Mouse (Mus musculus) myocyte (in vitro differentiated cells): Measurements from ENCODE around the gene Ccdc9. TPM values are rescaled to one million over a fixed set of nuclear protein-coding genes. Genes with fewer than 3 reads are reported as not detected.

Source experiments
- H3K27me3 ChIP-seq: one replicate; pipeline ENCODE4 v1.6.1; 2011; ENCODE audit not compliant: control insufficient read depth, insufficient read depth, insufficient read length
- H3K36me3 ChIP-seq: one replicate; pipeline ENCODE4 v1.6.1; 2011; ENCODE audit not compliant: control insufficient read depth, insufficient read depth
- H3K4me2 ChIP-seq: one replicate; pipeline ENCODE4 v1.6.1; 2011; ENCODE audit warnings: low read depth, control low read depth
- H3K4me3 ChIP-seq: one replicate; pipeline ENCODE4 v1.5.1; 2011; ENCODE audit warnings: mild to moderate bottlenecking, control low read depth, moderate library complexity
- H3K79me2 ChIP-seq: one replicate; pipeline ENCODE4 v1.6.1; 2011; ENCODE audit not compliant: control insufficient read depth, insufficient read depth
- H3ac ChIP-seq: one replicate; pipeline ENCODE4 v1.6.1; 2011; ENCODE audit not compliant: control insufficient read depth, insufficient read length
- CEBPB ChIP-seq: IDR thresholded peaks from 2 replicates; pipeline ENCODE4 v1.6.1; 2011; ENCODE audit warnings: mild to moderate bottlenecking, moderate library complexity; ENCODE audit not compliant: poor library complexity, insufficient read depth, severe bottlenecking
- E2F4 ChIP-seq: IDR thresholded peaks from one replicate; pipeline ENCODE4 v1.6.1; 2011; ENCODE audit warnings: mild to moderate bottlenecking, control low read depth, moderate library complexity; ENCODE audit not compliant: insufficient read depth
- MAX ChIP-seq: IDR thresholded peaks from one replicate; pipeline ENCODE4 v1.6.1; 2011; ENCODE audit warnings: low read depth, mild to moderate bottlenecking, control low read depth
- MYOD1 ChIP-seq, 3 experiments: IDR thresholded peaks; one replicate each; pipeline ENCODE4 v1.6.1; 2011; ENCODE audit warnings: control low read depth in 2 of 3, low read depth in 2 of 3, mild to moderate bottlenecking in 2 of 3, moderate library complexity in 1 of 3; ENCODE audit not compliant: insufficient read length in 2 of 3, control insufficient read depth in 1 of 3
- MYOG ChIP-seq, 3 experiments: IDR thresholded peaks; one replicate each; pipeline ENCODE4 v1.6.1; 2011; ENCODE audit warnings: control low read depth in 2 of 3, low read depth in 2 of 3, mild to moderate bottlenecking in 2 of 3; ENCODE audit not compliant: insufficient read length in 2 of 3, control insufficient read depth in 1 of 3, insufficient read depth in 1 of 3
- POLR2A ChIP-seq: IDR thresholded peaks from one replicate; pipeline ENCODE4 v1.6.1; 2011; ENCODE audit warnings: low read depth, mild to moderate bottlenecking, control low read depth, moderate library complexity; ENCODE audit not compliant: insufficient read length
- POLR2AphosphoS2 ChIP-seq: IDR thresholded peaks from one replicate; pipeline ENCODE4 v1.6.1; 2011; ENCODE audit warnings: low read depth, control low read depth; ENCODE audit not compliant: insufficient read length
- REST ChIP-seq: IDR thresholded peaks from one replicate; pipeline ENCODE4 v1.6.1; 2011; ENCODE audit warnings: mild to moderate bottlenecking, control low read depth, moderate library complexity; ENCODE audit not compliant: insufficient read depth, insufficient read length
- SRF ChIP-seq: IDR thresholded peaks from one replicate; pipeline ENCODE4 v1.6.1; 2011; ENCODE audit warnings: low read depth; ENCODE audit not compliant: control insufficient read depth, insufficient read length
- TCF12 ChIP-seq: IDR thresholded peaks from one replicate; pipeline ENCODE4 v1.6.1; 2011; ENCODE audit warnings: mild to moderate bottlenecking, control low read depth; ENCODE audit not compliant: poor library complexity, insufficient read depth, severe bottlenecking
- TCF3 ChIP-seq: IDR thresholded peaks from one replicate; pipeline ENCODE4 v1.6.1; 2011; ENCODE audit warnings: low read depth, control low read depth; ENCODE audit not compliant: insufficient read length
- USF1 ChIP-seq: IDR thresholded peaks from one replicate; pipeline ENCODE4 v1.6.1; 2011; ENCODE audit warnings: low read depth, mild to moderate bottlenecking, control low read depth, moderate library complexity
- polyA plus RNA-seq: library from polyadenylated mRNA; unstranded; fragments of >200 nt; fragmentation: generic; extraction: Trizol; gene quantifications from one replicate; pipeline ENCODE4 v1.2.1, GENCODE M21; 2012; ENCODE audit warnings: missing spikeins

The Ccdc9 gene
- polyA plus RNA-seq = 48.4 TPM

DNA sequence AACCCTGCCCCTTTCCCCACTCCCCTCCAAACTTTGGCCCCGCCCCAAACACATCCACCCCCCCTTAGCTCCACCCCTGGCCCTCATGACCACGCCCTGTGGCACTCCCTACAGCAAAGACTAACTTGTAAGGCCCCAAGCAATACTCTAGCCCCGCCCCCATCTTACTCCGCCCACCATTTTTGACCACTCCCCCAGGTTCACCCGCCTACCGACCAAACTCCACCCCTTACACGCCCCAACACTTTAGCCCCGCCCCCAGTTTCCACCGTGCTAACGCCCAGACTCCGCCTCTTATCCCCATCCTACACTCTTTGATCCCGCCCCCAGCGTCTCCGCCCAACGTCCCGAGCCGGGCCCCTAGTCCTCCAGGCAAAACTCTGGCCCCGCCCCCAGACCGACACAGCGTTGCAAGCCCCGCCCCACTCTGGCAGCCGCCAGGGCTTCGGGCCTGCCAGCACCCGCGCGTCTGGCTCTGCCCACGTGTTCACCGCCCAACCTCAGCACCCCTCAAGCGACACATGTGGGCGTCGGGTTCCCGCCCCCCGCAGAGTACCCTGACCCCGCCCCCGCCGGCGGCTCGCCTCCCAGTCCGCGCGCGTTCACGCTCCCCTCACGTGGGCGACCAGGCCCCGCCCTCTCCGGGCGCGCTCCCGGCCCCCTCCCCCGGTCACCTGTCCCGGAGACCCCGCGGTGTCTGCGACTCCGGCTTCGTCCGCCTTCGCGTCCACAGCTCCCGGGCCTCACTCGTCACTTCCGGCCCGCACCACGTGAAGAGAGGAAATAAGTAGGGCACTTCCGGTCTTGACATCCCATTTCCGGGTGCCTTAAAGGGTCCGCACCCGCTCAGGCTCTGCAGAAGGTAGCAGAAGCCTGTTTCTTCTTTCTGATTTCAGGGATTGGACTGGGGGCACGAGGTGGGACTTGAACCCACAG is at the start of gene Ccdc9:
Gene Ccdc9 (minus strand): TSS at position 770 of the 936 bp plus-strand sequence.
- no peak within 1 kb of the TSS for H3ac ChIP-seq
- H3K79me2 ChIP-seq = peaks cover 13% of the 10 kb centered on the region
- peak within 1 kb of the TSS; percentile 36 for H3K4me3 ChIP-seq
- H3K27me3 ChIP-seq = no peaks in the 10 kb centered on the region
- peaks cover 9% of the 10 kb centered on the region for H3K36me3 ChIP-seq
- peak within 1 kb of the TSS; percentile 80 for H3K4me2 ChIP-seq
- peak; percentile 54 for TF ChIP-seq POLR2A
- peak in 1 of 3 experiments; percentile 28 for TF ChIP-seq MYOD1 (IDR thresholded peaks at IDR 0.05; ENCODE audit: control insufficient read depth in 1 of 3, insufficient read length in 2 of 3, low read depth in 2 of 3)
- TF ChIP-seq MAX = no peak
- no peak for TF ChIP-seq TCF3
- no peak for TF ChIP-seq E2F4
- TF ChIP-seq TCF12 = no peak
- no peak for TF ChIP-seq REST
- no peak for TF ChIP-seq CEBPB
- peak; percentile 4 for TF ChIP-seq SRF
- peak in 1 of 3 experiments; percentile 1 for TF ChIP-seq MYOG (IDR thresholded peaks at IDR 0.05; ENCODE audit: control insufficient read depth in 1 of 3, insufficient read depth in 1 of 3, insufficient read length in 2 of 3, low read depth in 2 of 3)
- TF ChIP-seq USF1 = peak; percentile 92
- TF ChIP-seq POLR2AphosphoS2 = peak; percentile 43

DNA sequence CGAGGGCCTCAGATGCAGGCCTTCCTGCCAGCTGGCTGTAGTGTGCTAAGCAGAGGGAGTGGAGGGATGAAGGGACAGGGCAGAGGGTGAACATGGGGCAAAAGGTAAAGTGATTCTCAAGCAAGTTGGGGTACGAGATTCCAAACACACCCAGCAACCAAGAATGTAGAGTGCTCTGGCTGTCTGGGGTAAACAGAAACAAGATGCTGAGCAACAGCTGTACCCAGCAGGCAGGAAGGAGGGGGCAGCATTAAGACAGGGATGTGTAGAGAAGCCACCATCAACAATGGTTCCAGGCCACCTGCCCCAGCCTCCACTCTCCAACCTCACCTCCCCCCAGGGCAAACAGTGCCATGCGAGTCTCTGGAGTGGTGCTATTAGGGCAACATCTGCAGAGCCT is 42.6 kb upstream of the Ccdc9 start:
- Histone ChIP-seq H3K4me3 (no peak overlapping the region), H3ac (no peak overlapping the region), H3K27me3 (no peaks in the 10 kb centered on the region), H3K4me2 (no peak overlapping the region), H3K36me3 (peaks cover 31% of the 10 kb centered on the region), H3K79me2 (no peaks in the 10 kb centered on the region)
- TF ChIP-seq TCF12 (peak; percentile 12), MYOD1 (IDR thresholded peaks at IDR 0.05; ENCODE audit: control insufficient read depth in 1 of 3, insufficient read length in 2 of 3, low read depth in 2 of 3) (peak; percentile 37 to 89 (median 72)), TCF3 (no peak), MYOG (IDR thresholded peaks at IDR 0.05; ENCODE audit: control insufficient read depth in 1 of 3, insufficient read depth in 1 of 3, insufficient read length in 2 of 3, low read depth in 2 of 3) (peak in 2 of 3 experiments; percentile 41 to 82)

DNA sequence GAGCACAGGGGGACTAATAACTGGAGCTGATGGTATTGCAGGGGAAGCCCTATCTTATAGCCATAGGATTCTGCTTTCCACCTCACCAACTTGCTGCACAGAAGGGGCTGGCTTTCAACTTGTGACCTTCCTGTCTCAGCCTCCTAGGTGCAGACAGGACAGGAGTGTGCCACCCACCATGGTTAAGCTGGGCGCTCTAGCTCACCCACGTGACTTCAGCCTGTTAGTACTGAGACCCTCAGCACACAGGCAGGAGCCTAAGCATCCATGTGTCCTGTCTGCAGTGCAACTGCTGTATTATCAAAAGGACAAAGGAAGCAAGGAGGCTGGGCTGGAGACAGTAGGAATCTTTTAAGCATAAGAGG is 40.0 kb upstream of the Ccdc9 start:
- TF ChIP-seq MYOG (IDR thresholded peaks at IDR 0.05; ENCODE audit: control insufficient read depth in 1 of 3, insufficient read depth in 1 of 3, insufficient read length in 2 of 3, low read depth in 2 of 3) (no peak), E2F4 (no peak), MAX (no peak), REST (no peak), TCF3 (no peak), POLR2AphosphoS2 (no peak), POLR2A (no peak), MYOD1 (IDR thresholded peaks at IDR 0.05; ENCODE audit: control insufficient read depth in 1 of 3, insufficient read length in 2 of 3, low read depth in 2 of 3) (no peak)
- Histone ChIP-seq H3K36me3 (peaks cover 14% of the 10 kb centered on the region), H3K4me2 (no peak overlapping the region)

DNA sequence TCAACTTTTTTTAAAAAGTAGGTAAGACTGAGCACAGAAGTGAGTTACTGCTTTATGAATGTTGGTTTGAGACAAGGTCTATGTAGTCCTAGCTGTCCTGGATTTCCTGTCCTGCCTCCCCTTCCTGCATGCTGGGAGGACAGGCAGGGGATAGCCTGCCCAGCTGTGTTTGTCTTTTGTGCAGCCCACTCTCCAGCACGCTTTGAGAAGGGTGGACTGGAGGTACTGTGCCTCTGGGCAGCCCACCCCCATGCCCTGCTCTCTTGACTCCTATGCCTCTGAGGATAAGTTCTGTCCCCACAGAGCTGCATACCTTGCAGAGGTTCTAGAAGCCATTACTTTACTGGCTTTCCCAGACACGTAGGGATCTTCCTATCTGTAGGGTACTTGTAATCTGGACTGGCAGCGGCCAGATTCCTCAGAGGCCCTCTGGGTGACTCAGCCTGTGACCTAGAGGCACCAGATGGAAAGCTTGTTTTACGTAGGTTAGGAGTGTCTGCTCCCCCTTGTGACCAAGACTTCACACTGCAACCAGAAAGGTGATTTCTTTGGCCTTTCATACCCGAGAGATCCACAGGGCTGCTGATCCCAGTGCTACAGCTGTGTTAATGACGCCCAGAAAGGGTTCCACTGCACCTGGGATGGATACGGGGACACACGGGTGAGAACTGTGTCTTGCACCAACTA is 39.5 kb upstream of the Ccdc9 start:
- peaks cover 14% of the 10 kb centered on the region for H3K36me3 ChIP-seq
- H3K79me2 ChIP-seq = no peaks in the 10 kb centered on the region
- H3K27me3 ChIP-seq = no peaks in the 10 kb centered on the region
- H3K4me3 ChIP-seq = no peak overlapping the region
- peak overlapping the region; percentile 66 for H3K4me2 ChIP-seq
- peak; percentile 27 for TF ChIP-seq POLR2AphosphoS2
- no peak for TF ChIP-seq CEBPB
- no peak overlapping the region for H3ac ChIP-seq

More for the DNA sequence above, 40.0 kb upstream of the Ccdc9 start:
- Histone ChIP-seq H3K79me2 (no peaks in the 10 kb centered on the region), H3K27me3 (no peaks in the 10 kb centered on the region), H3K4me3 (no peak overlapping the region), H3ac (no peak overlapping the region)

DNA sequence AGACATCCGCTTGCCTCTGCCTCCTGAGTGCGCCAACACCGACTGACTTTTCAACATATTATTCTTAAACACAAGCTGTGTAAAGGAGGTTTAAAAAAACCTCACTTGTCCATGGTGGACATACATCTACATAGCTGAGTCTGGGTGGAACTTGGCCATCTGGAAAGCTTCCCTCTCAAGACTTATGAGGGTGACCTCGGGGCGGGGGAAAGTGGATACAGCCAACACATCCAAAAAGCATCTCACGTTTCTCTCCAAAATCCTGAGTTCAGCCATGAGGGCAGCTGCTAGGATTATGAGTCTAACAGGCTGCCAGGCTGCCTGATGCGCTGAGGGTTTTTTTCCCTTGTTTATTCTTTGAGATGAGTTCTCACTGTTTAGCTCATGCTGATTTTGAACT is 38.1 kb upstream of the Ccdc9 start:
- TF ChIP-seq CEBPB (no peak), MYOD1 (IDR thresholded peaks at IDR 0.05; ENCODE audit: control insufficient read depth in 1 of 3, insufficient read length in 2 of 3, low read depth in 2 of 3) (no peak), TCF3 (no peak), TCF12 (no peak), MAX (no peak), E2F4 (no peak), POLR2A (no peak)
- Histone ChIP-seq H3ac (no peak overlapping the region), H3K27me3 (no peaks in the 10 kb centered on the region), H3K4me2 (no peak overlapping the region), H3K36me3 (peaks cover 8% of the 10 kb centered on the region), H3K79me2 (no peaks in the 10 kb centered on the region), H3K4me3 (no peak overlapping the region)
